Mouse (Mus musculus) retina, adult 2 months (tissue): ENCODE measurements around the gene Jag1.

ENCODE experiments used
- DNase-seq: peaks from one replicate; pipeline ENCODE4 v3.0.0-alpha.2; 2012; ENCODE audit warnings: low read depth, low spot score

Gene Jag1

GRCm38 (mm10) chr2:137116025-137116674 lies at the start of gene Jag1:
Gene Jag1, minus strand, starts transcription at chr2:137116644.
- DNase-seq: no peak

GRCm38 (mm10) chr2:137156018-137156417 lies 39.6 kb upstream of the Jag1 start:
- no peak for DNase-seq

- DNase-seq: no peak
These were observed 37.4 kb upstream of the Jag1 start for GRCm38 (mm10) chr2:137153825-137154224.

DNA sequence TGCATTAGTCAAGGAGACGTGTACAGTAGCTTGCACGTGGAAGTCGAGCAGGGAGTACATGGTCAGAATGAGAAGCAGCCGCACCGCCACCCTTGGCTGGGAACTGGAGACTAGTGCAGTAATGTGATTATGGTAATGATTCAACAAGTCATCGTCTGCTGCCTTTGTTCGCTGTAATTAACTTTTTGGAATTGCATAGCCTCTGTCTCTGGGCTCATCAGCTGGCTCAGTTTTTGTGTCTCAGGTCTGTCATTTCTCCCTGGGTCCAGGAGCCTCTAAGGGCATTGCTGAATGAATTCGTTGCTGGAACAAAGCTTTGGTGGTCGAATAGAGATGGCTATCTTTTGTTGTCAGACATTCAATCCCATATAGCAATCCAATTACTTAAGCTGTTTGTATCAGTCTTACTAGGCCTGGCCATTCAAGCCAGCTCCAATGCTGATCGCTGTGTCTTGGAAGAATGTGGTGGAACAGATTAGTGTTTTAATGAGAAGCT lies 36.8 kb upstream of the Jag1 start:
- no peak for DNase-seq

GRCm38 (mm10) chr2:137150953-137151352 lies 34.5 kb upstream of the Jag1 start:
- DNase-seq: no peak

DNA sequence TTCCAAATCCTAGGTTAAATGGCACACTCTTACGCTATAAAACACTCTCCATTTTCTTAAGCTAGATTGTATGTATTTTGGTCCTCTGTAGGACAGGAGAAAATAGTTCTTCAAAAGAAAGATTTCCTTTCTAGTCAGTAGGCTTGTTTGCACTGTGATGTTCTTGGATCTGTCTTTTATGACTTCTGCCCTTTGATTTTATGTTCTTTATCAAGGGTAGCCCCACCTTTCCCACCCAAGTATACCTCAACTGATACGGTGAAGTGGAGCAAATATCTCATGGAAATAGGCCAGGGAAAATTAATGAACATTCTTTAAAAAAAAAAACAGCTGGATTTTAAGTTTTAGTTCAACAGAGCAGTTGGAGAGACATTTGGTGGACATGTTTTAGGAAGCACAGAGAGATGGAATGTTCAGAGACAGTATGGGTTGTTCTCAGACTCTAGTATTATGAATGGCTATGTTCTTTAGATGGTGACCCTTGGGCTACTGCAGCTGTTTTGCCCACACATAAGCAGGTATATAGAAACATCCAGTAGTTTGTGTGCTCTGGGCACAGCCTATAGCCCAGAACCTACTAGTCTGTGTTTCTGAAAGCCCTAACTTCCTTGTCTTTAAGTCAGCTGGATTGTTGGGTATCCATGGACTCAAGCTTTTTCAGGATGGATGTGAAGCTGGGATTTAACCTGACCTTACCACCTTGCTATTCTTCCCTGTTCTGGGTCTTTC lies 30.7 kb upstream of the Jag1 start:
- DNase-seq: no peak

- DNase-seq: no peak
These were observed 21.6 kb upstream of the Jag1 start for GRCm38 (mm10) chr2:137138063-137138462.

- DNase-seq: no peak
These were observed 17.6 kb upstream of the Jag1 start for GRCm38 (mm10) chr2:137134035-137134434.

DNA sequence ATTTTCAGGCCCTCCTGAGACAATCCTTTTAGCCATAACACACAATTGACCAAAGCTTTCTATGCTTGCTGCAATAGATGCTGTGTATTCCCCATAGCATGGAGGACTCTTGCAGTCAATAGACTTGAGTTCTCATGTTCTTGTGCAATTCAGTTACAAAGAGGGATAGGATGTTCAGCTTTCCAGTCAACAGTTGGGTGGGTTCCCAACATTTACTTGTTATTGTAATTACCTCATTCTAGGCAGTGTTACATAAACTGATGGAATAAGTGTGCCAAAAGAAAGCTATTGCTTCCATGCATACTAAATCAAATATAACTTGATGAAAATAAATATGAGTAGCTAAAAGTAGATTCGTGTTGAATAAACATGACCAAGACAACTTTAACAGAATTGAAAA lies 8.4 kb upstream of the Jag1 start:
- DNase-seq: no peak

- no peak for DNase-seq
These were observed 862 bp upstream of the Jag1 start for GRCm38 (mm10) chr2:137117321-137117690.

DNA sequence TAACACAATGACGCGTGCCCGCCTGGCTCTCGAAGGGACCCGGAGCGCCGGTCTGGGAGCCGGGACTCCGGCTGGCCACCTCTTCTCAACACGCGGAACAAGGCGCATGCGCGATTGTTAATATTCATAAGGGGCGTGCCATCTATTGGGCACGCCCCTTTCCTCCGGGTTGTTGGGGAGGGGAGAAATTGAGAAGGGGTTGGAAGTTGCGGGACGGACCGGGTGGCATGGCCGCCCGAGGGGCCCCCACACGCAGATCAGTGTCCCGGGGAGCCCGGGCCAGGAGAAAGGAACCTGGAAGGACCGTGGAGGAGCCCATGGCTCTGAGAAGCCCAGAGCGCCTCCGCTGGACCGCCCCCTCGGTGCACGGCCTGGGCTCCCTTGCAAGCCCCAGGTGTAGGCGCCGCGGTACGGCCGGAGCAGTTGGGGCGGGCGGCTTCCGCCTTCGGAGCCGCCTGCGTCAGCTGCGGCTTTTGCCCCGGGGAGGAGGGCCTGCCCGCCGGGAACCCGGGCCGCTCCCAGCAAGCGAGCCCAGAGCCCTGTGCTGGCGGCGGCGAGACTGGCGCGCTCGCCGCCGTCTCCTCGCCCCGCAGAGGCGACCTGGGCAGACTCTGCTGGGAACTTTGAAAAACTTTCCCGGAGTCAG lies 354 bp upstream of the Jag1 start:
- peak; percentile 93 for DNase-seq

- no peak for DNase-seq
These were observed 1.0 kb downstream of the Jag1 start for GRCm38 (mm10) chr2:137115241-137116024.

DNA sequence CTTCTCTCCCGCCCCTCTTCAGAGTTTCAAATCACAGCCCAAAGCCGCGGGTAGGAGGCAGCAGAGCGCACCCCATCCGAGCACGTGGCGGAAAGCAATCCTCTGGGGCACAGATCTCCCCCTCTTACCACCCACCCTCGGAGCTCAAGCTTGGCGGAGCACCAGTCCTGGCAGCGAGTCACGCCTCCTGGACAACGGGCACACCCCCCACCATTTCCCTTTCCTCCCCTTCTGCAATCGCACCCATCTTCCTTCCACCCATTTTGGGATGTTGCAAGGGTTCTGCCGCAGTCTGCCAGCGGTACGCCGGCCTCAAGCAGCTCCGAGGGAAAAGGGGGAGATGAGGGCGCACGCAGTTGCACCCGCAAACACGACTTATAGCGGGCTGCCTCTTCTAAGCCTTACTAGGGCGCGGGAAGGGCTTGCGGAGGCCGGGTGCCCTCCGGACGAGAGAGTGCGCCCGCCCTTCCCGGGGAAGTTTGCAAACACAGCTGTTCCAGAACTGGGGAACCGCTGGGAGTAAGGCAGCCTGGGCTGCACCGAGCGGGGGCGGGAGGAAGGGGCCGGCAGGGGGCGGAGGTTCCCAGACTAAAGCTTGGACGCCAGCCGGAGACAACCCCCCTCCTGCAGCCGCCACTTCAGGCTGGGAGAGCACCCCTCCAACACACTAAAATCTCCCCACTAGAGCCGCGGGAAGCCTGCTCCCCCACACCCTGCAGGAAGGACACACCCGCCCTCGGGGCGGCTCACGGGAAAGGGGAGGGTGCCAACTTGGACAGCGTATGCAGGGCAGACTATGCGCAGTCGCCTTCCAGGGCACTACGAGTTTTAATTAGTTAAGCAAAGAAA lies 2.0 kb downstream of the Jag1 start:
- DNase-seq: peak; percentile 67

DNA sequence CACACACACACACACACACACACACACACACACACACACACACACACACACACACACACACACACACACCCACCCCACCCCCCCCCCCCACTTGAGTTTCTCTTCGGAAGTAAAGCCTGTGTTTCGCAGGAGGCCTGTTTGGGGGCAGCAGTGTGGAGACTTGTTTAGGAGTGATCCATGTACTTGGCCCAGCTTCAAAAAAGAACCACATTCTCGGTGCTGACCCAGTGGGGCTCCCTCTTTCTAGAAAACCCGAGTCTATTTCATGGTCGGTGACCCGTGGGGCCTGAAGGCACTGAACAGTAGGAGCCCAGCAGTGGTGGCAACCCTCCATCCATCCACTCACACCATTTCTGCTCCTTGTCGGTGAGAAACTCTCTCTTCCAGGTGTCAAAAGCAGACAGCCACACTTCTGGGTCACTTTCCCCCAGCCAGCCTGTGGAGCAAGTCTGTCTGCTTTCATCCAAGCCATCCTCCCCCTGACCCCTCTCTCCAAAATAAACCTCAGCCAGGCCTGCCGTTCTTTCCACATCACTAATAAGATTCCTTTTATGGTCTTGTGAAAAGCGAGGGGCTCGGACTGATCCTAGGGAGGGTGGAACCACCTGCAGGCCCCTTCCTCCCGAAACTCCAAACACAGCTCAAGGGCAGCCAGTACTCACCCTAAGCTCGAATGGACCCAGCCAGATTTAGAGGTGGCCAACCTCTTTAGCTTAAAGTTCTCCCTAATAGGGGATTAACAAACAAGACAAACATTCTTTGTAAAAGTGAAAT lies 3.0 kb downstream of the Jag1 start:
- no peak for DNase-seq

DNA sequence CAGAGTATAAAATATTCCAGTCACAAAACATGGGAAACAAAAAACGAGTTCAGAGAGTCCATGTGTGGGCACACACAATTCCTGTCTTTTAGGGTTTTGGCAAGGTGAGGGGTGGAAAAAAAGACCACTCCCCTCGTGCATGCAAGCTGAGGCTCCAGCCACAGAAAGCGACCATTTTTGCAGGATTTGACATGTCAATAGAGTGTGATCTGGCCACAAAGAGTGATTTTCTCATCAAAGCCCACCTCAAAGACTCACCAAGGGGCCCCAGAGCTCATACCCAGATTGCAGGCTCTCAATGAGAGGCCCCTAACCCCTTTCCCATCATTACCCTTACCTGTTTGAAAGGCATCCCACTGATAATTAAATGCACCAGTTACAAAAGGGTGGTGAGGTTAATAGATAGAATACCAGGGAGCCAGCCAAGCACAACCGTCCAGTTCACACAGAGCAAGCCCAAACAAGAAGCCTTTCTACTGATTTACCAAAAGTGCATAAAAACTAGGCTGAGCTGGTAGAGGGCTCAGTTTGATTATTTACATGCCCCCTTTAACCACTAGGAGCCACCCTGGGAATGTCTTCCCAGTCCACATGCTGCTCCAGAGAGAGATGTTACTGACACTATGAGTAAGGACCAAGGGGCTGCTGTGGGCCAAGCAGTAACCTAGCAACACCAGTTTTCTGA lies 6.1 kb downstream of the Jag1 start:
- no peak for DNase-seq

GRCm38 (mm10) chr2:137109321-137110213 lies 6.9 kb downstream of the Jag1 start:
- no peak for DNase-seq

DNA sequence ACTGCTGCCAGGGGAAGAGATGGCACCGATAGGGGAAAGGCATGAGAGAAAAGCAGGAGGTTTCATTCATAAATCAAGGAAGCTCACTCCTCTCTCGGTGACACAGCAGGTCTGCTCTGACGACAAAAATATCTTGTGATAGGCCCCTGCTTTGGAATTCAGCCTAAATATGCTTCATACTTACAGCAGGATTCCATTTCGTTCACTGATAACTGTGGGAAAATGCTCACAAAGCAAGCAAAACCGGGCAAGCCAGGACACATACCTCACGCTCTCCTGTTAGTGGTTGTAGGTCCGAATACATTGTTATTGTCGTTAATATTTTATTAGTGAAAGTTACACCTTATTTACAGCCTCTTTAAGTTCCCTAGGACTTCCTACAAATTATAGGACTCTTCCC lies 8.5 kb downstream of the Jag1 start:
- no peak for DNase-seq

DNA sequence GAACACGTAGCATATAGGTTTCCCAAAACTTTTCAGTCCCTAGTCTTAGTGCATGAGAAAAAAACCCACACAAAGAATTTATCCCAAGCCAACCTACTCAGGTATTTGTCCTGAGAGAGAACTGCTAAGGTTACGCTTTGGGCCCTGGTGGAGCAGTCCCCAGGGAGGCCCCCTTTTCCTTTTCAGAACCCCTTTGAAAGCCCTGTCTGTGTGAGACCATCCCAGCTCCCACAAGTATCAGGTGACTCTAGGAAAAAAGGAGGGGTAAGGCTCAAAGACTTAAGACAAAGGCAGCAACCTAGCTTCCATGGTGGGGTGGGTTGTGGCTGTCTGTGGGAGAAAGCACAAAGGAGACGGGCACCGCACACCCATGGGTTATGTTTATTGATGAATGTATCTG lies 9.2 kb downstream of the Jag1 start:
- DNase-seq: no peak

DNA sequence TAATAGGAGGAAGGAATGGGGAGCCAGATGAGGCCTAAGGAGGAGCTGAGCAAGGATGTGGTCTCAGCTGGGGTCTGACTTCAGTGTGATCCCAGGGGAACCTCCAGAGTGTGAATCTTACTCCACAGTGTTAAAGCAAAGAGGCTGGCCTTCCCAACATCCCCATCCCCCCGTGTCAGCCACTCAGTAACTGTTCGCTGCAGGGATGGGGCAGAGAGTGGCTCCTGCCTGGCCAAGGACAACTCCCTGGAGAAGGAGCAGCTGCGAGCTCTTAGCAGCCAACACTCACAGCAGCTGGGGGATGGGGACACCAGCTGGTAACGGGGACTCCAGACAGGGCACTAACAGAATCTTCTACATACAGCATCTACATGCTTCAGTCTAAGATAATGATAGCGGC lies 15.4 kb downstream of the Jag1 start:
- DNase-seq: no peak
